Mouse (Mus musculus) lung, postnatal 0 days (tissue): ENCODE measurements around the gene Pabpn1. TPM values are rescaled to one million over a fixed set of nuclear protein-coding genes. Genes with fewer than 3 reads are reported as not detected.
A peak's percentile ranks its signal among the peaks of the same experiment; 100 is the strongest.

Source experiments
- ATAC-seq: fragments of 200-750 bp; cut with Nextera tagmentation; 2 replicates; pipeline ENCODE4 v1.8.0; 2017; ENCODE audit warnings: moderate library complexity
- DNase-seq: peaks from one replicate; pipeline ENCODE4 v3.0.0-alpha.2; 2016; ENCODE audit warnings: low spot score
- H3K27ac ChIP-seq: fragments of 300-500 bp; sonication (generic); 2 replicates; pipeline ENCODE4 v1.5.1; 2014; ENCODE audit warnings: antibody characterized with exemption, mild to moderate bottlenecking, low read length, mixed read lengths
- H3K27me3 ChIP-seq: fragments of 300-500 bp; sonication (generic); replicated peaks from 2 replicates; pipeline ENCODE4 v1.6.1; 2014; ENCODE audit warnings: low read length, mixed read lengths; ENCODE audit not compliant: insufficient read depth
- H3K36me3 ChIP-seq: fragments of 300-500 bp; sonication (generic); 2 replicates; pipeline ENCODE4 v1.6.1; 2014; ENCODE audit warnings: low read length, mixed read lengths; ENCODE audit not compliant: insufficient read depth
- H3K4me1 ChIP-seq: fragments of 300-500 bp; sonication (generic); 2 replicates; pipeline ENCODE4 v1.6.1; 2014; ENCODE audit warnings: antibody characterized with exemption, low read depth, low read length, mixed read lengths; ENCODE audit not compliant: insufficient read depth
- H3K4me2 ChIP-seq: fragments of 300-500 bp; sonication (generic); replicated peaks from 2 replicates; pipeline ENCODE4 v1.6.1; 2014; ENCODE audit warnings: low read depth, mild to moderate bottlenecking, low read length, moderate library complexity, mixed read lengths
- H3K4me3 ChIP-seq: fragments of 300-500 bp; sonication (generic); 2 replicates; pipeline ENCODE4 v1.5.1; 2014; ENCODE audit warnings: low read depth, low read length
- H3K9ac ChIP-seq: fragments of 300-500 bp; sonication (generic); replicated peaks from 2 replicates; pipeline ENCODE4 v1.6.1; 2014; ENCODE audit warnings: low read depth, mild to moderate bottlenecking
- H3K9me3 ChIP-seq: fragments of 300-500 bp; sonication (generic); 2 replicates; pipeline ENCODE4 v1.6.1; 2016; ENCODE audit warnings: low read length, mixed read lengths
- CTCF ChIP-seq: IDR thresholded peaks from 2 replicates; pipeline ENCODE4 v1.5.1; 2016; ENCODE audit warnings: antibody characterized with exemption, mild to moderate bottlenecking
- EP300 ChIP-seq: IDR thresholded peaks from 2 replicates; pipeline ENCODE4 v1.6.1; 2016; ENCODE audit warnings: antibody characterized with exemption, mild to moderate bottlenecking, control low read depth
- WGBS: fragments of 180-500 bp; shearing (Covaris S2); extraction: QIAGEN DNeasy Blood & Tissue Kit; methylation state at CpG from one replicate; pipeline ENCODE4 v1.1.7; 2014; 5-methylcytosine and 5-hydroxymethylcytosine counted together
- polyA plus RNA-seq: library from polyadenylated mRNA; unstranded; fragments of >200 nt; fragmentation: Nextera tagmentation; extraction: Ambion mirVana; gene quantifications from 2 replicates; pipeline ENCODE4 v1.2.1, GENCODE M21; 2015

Pabpn1 gene
- polyA plus RNA-seq, 1 experiment from 2014 or later, result 66.1 TPM

- no peak for ATAC-seq
- H3K4me2 ChIP-seq, result no peak overlapping the region
- 45% methylated on average over 2 of the region's 2 CpGs for WGBS
- H3K27ac ChIP-seq, result no peak overlapping the region
- H3K9me3 ChIP-seq, result no peaks in the 10 kb centered on the region
- no peaks in the 10 kb centered on the region for H3K27me3 ChIP-seq
- peaks cover 8% of the 10 kb centered on the region; the same call in 1 of the 2 replicates for H3K4me1 ChIP-seq
- 0 out of 2 replicates have a peak, but pooled peaks cover 5% of the 10 kb centered on the region for H3K36me3 ChIP-seq
- no peak overlapping the region for H3K9ac ChIP-seq
- DNase-seq, result no peak
- no peak overlapping the region for H3K4me3 ChIP-seq
- TF ChIP-seq EP300 (no peak), CTCF (no peak)
Observed at GRCm38 (mm10) chr14:54897445-54897844, 5.1 kb downstream of the Pabpn1 start.

GRCm38 (mm10) chr14:54900383-54900782 lies 8.1 kb downstream of the Pabpn1 start:
- ATAC-seq, result peak; percentile 88
- H3K4me1 ChIP-seq, result no peaks in the 10 kb centered on the region
- WGBS, result 0% methylated on average over 3 of the region's 3 CpGs

GRCm38 (mm10) chr14:54903641-54904040 lies 11.3 kb downstream of the Pabpn1 start:
- Histone ChIP-seq H3K4me2 (no peak overlapping the region), H3K27ac (no peak overlapping the region), H3K4me1 (no peaks in the 10 kb centered on the region), H3K27me3 (no peaks in the 10 kb centered on the region), H3K36me3 (no peaks in the 10 kb centered on the region; the same call in 1 of the 2 replicates), H3K4me3 (no peak overlapping the region), H3K9me3 (no peaks in the 10 kb centered on the region), H3K9ac (no peak overlapping the region)
- 92% methylated on average over 4 of the region's 4 CpGs for WGBS
- DNase-seq (no peak), ATAC-seq (no peak)
- TF ChIP-seq CTCF, result no peak
- no peak for TF ChIP-seq EP300

More at GRCm38 (mm10) chr14:54900383-54900782, 8.1 kb downstream of the Pabpn1 start:
- DNase-seq, result peak; percentile 95
- H3K36me3 ChIP-seq, result 0 out of 2 replicates have a peak, but pooled peaks cover 5% of the 10 kb centered on the region
- no peak overlapping the region for H3K4me3 ChIP-seq
- no peaks in the 10 kb centered on the region for H3K9me3 ChIP-seq
- H3K27ac ChIP-seq, result no peak overlapping the region
- H3K4me2 ChIP-seq, result no peak overlapping the region
- H3K9ac ChIP-seq, result no peak overlapping the region
- no peaks in the 10 kb centered on the region for H3K27me3 ChIP-seq
- TF ChIP-seq EP300, result 0 out of 2 replicates have a peak, but pooled peaks have one; percentile 16
- TF ChIP-seq CTCF, result peak; percentile 88

GRCm38 (mm10) chr14:54908682-54909081 lies 16.4 kb downstream of the Pabpn1 start:
- no peak overlapping the region for H3K4me3 ChIP-seq
- no peak overlapping the region for H3K27ac ChIP-seq
- no peaks in the 10 kb centered on the region; the same call in 1 of the 2 replicates for H3K4me1 ChIP-seq
- no peaks in the 10 kb centered on the region; the same call in 1 of the 2 replicates for H3K36me3 ChIP-seq
- H3K27me3 ChIP-seq, result no peaks in the 10 kb centered on the region
- TF ChIP-seq CTCF (no peak), EP300 (no peak)
- ATAC-seq (no peak), DNase-seq (no peak)
- WGBS, result 73% methylated on average over 7 of the region's 7 CpGs
- H3K4me2 ChIP-seq, result no peak overlapping the region
- no peaks in the 10 kb centered on the region for H3K9me3 ChIP-seq
- no peak overlapping the region for H3K9ac ChIP-seq

GRCm38 (mm10) chr14:54912109-54912850 lies 20.0 kb downstream of the Pabpn1 start:
- H3K4me3 ChIP-seq, result peak overlapping the region; percentile 80
- no peaks in the 10 kb centered on the region for H3K9me3 ChIP-seq
- WGBS, result 3% methylated on average over 54 of the region's 69 CpGs
- no peaks in the 10 kb centered on the region for H3K27me3 ChIP-seq
- no peak overlapping the region for H3K27ac ChIP-seq
- TF ChIP-seq EP300 (no peak), CTCF (no peak)
- no peaks in the 10 kb centered on the region; the same call in 1 of the 2 replicates for H3K4me1 ChIP-seq
- H3K9ac ChIP-seq, result peak overlapping the region; percentile 59
- ATAC-seq (peak; percentile 58), DNase-seq (peak; percentile 39)
- H3K4me2 ChIP-seq, result peak overlapping the region; percentile 100
- H3K36me3 ChIP-seq, result no peaks in the 10 kb centered on the region; the same call in 1 of the 2 replicates

GRCm38 (mm10) chr14:54912886-54913285 lies 20.6 kb downstream of the Pabpn1 start, which contains the start of gene Slc22a17:
Gene Slc22a17, minus strand, starts transcription at chr14:54913132.
- peak within 1 kb of the TSS; percentile 100 for H3K4me2 ChIP-seq
- no peaks in the 10 kb centered on the region; the same call in 1 of the 2 replicates for H3K36me3 ChIP-seq
- TF ChIP-seq CTCF (peak; percentile 10; the same call in 1 of the 2 replicates), EP300 (no peak)
- WGBS, result 0% methylated on average over 25 of the region's 28 CpGs
- H3K4me1 ChIP-seq, result no peaks in the 10 kb centered on the region; the same call in 1 of the 2 replicates
- peak; percentile 87 for ATAC-seq
- no peaks in the 10 kb centered on the region for H3K9me3 ChIP-seq
- H3K9ac ChIP-seq, result peak within 1 kb of the TSS; percentile 59
- DNase-seq, result peak; percentile 78
- no peaks in the 10 kb centered on the region for H3K27me3 ChIP-seq
- peak within 1 kb of the TSS; percentile 80 for H3K4me3 ChIP-seq
- H3K27ac ChIP-seq, result no peak within 1 kb of the TSS
